Mouse (Mus musculus): ENCODE results near the gene Abhd8.

GRCm38 (mm10) chr8:71460716-71461115 is 2.7 kb downstream of the Abhd8 start:
- TF ChIP-seq MAFK (IDR thresholded peaks at IDR 0.05; ENCODE audit: insufficient read depth, low read depth, low read length) (no peak), ZNF384 (IDR thresholded peaks at IDR 0.05; ENCODE audit: low read depth, low read length) (no peak), ZC3H11A (IDR thresholded peaks at IDR 0.05; ENCODE audit: borderline replicate concordance, low read depth, low read length) (no peak), HCFC1 (IDR thresholded peaks at IDR 0.05; ENCODE audit: borderline replicate concordance, insufficient read depth, low read length) (no peak)
